Mouse (Mus musculus) erythroblast, adult 5-6 weeks (primary cell): ENCODE measurements around the gene Mllt6. TPM values are rescaled to one million over a fixed set of nuclear protein-coding genes. Genes with fewer than 3 reads are reported as not detected.

ENCODE experiments used
- ATAC-seq: replicated peaks from 2 replicates; pipeline ENCODE4 v1.8.0; 2016; ENCODE audit warnings: moderate number of reproducible peaks, mild to moderate bottlenecking, moderate TSS enrichment, inconsistent platforms; ENCODE audit not compliant: poor library complexity, low FRiP score, severe bottlenecking
- total RNA-seq, 2 experiments: library from RNA; stranded (forward) in 1 of 2; stranded (reverse) in 1 of 2; fragments of 150-400 nt in 1 of 2; fragments of 200-764, 138-1000 nt in 1 of 2; gene quantifications; 2 replicates each; pipeline versions ENCODE4 v1.2.3 to v1.2.4; 2015 to 2017; ENCODE audit warnings: low replicate concordance in 2 of 2

Mllt6 gene
- total RNA-seq, 2 experiments from 2014 or later, result 1.2 to 3.9 TPM

DNA sequence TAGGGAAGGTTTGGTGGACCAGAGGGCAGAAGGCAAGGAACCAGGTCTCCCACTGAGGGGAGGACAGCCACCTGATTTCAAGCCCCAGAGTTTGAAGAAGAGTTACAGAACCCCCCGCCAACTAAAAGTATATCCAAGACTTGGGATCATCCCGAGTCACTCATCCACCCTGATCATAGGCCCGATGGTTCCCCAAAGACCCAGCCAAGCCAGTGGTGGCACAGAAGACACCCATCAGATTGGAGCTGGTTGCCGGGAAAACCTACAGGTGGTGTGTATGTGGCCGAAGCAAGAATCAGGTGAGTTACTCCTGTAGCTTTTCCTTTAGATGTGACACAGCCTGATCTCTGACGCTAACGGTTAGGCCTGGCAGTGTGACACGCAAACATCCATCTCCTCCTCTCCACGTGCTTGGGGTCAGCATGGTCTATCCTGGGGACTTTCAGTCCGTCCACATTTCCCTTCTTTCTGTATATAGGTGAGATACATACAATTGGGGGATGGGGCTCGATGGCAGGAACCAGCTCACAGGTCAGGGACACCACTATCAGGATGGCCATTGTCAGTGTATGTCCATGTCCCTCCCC lies 23.2 kb downstream of the Mllt6 start:
- no peak for ATAC-seq

DNA sequence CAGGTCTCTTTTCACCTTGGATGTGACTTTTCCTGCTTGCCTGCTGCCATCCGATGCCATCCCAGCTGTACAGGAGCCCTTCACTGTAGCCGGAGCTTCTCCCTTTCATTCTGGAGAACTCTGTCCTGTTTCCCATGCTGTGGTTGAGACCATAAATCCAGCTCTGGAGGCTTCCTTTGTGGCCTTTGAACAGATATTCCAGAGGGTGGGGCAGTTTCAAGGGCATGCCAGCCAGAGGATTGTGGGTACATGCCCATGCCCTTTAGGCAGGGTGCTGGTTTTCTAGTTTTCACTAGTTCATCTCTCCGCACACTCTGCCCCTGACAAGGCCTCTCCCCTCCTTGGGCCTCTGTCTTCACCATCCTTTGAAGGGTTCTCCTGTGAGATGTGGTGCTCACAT lies 23.8 kb downstream of the Mllt6 start:
- ATAC-seq, result no peak

DNA sequence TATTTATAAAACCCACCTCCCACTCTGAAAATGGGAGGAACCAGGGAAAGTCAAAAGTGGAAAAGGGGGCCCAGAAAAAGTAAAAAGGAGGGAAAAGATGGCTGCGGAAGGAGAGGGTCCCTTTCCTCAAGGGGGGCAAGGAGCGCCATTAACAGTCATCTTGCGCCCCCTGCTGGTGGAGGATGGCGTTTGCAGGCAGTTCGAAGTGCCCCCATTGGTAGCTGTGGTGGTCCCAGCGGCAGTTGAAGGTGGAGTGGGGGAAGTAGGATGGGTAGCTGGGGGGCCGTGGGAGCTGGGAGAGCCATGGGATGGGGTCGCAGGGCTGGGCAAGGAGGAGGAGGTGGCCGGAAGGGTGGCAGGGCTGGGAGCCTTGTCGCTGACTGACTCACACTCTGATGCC lies 26.6 kb downstream of the Mllt6 start:
- ATAC-seq, result peak; percentile 41; the same call in 1 of the 2 replicates

DNA sequence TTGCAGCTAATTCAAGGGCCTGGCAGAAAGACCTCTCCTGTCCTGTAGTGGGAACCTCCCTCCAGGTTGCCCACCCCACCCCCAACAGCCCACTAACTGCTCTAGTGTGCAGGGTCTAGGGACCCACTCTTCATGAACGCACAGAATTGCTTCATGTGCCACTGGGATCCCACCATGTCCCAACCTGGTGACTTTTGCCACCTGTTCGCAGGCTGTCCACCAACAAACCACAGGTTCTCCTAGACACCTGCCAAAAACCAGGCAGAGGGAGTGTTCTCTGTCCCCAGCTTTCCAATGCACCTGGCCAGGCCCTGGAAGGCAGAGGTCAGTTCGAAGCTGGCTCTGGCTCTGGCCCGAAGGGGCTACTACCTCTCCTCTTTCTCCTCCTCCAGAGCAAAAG lies 31.2 kb downstream of the Mllt6 start:
- ATAC-seq, result no peak

DNA sequence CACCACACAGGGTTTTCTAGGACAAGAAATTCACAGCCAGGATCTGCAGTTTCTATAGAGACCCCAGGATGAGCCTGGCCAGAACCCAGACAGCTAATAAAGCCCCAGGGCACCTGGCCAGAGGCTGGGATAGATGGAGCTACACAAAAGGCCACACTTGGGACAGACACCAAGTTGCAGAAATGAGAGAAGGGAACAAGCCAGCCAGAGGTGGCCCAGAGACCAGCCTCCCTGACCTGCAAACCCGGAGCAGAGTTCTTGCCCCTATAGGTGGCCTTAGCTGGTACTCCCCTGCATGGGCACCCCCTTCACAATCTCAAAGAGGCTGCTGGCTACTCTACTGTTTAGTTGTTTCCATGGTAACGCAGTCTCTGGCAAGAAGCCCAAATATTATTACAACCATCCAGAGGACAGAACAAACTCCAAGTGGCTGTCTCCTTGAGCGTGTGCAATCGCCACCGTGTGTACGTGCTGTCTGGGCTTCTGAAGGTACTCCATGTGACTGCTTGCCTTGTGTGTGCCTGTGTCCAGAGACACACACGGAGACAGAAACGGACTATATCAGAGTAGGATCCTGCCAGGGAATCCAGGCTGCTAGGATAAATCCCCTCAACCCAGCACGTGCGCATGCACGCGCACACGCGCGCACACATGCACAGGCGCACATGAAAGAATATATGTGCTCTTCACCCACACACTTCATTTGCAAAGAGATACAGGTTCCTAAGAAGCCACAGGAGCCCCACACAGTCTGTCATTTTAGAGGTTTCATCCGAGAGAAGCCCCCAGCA lies 31.9 kb downstream of the Mllt6 start:
- ATAC-seq, result no peak

DNA sequence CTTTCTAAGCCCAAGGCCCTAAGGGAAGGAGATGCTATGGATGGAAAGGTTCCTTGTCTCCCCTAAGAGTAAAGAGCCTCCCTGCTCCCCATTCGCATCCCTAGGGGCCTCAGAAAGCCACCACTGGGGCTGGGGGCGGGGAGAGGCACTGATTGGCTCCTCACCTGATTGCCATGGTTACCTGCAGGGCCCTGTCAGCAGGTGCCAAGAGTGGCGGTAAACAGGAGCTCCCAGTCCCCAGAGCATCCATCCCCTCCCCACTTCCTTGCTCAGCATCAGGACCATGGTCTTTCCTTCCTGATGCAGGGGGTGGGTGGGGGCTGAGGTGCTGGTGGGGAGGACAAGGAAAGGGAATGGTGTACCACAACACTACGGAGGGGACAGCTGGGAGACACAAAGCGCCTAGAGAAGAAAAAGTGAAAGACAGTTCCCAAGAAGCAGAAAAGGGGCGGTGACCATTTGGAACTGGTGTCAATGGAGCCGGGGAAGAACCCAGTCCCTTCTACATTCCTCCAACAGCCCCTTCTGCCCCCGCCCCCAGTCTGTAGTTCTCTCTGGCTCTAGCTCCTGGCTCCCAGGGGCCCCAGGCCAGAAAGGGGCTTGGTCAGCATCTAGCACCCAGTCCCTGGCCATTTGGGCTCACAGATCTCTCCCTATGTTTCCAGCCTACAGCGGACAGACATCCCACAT lies 32.6 kb downstream of the Mllt6 start:
- no peak for ATAC-seq

DNA sequence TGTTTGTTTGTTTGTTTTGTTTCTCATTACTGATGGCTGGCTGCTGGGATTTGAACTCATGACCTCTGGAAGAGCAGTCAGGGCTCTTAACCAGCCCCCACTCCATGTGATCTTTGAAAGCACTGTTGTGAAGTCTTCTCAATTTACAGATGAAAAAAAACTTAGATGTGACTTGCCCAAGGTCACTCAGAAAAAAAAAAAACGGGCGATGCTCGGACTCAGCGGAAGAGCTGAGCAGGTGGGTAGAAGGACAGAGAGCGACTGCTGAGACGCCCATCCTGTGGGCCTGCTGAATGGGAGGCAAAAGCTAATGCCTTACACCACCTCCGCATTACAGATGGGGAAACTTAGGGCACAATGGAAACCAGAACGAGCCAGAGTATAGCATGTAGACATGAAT lies 33.5 kb downstream of the Mllt6 start:
- no peak for ATAC-seq

DNA sequence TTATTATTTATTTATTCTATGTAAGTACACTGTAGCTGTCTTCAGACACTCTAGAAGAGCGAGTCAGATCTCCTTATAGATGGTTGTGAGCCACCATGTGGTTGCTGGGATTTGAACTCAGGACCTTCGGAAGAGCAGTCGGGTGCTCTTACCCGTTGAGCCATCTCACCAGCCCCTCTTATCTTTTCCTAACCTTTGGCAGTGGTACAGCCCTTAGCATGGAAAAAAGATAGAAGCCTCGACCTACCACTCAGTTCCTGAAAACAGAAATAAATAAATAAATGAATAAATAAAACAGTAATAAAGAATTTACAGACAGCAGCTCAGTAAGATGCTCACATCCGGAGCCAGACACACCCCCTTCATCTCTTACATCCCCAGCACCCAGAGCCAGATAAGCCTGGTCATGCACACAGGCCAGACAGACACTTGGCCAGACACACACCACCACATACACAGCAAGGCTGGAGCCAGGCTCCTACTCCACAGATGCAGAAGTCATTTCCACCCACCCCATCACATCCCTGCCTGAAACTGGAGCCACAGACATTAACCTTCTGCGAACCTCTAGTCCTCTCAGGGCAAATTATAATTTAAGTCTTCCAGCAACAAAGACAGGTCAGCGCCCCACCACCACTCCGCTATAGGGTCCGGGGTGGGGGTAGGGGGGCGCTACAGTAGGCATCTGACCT lies 34.1 kb downstream of the Mllt6 start:
- no peak for ATAC-seq

DNA sequence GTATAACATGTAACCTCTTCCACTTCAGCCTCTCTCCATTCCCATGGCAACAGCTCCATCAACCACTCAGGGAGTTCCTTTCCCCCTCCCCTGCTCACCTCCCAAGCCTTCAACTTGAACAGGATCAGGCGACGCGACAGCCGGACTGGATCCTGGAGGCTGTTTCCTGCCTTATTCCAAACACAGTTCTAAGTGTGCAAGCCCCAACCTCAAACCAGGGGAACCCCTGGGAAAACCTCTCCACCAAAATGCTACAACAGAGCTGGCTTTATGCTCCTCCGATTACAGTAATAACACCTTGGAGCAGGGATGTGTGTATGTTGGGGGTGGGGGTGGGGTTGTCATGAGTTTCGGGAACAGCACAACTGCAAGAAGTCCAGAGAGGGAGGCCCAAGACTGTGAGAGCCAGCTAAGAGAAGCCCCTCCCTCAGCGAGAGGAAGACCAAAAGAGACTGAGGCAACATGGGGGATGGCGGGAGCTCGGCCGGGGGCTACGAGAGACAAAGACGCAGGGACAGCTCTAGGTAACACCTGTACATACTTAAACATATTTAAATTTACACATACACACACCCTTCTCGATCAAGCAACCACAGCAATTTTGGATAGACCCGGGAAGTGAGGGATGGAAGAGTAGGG lies 34.8 kb downstream of the Mllt6 start:
- ATAC-seq, result no peak

DNA sequence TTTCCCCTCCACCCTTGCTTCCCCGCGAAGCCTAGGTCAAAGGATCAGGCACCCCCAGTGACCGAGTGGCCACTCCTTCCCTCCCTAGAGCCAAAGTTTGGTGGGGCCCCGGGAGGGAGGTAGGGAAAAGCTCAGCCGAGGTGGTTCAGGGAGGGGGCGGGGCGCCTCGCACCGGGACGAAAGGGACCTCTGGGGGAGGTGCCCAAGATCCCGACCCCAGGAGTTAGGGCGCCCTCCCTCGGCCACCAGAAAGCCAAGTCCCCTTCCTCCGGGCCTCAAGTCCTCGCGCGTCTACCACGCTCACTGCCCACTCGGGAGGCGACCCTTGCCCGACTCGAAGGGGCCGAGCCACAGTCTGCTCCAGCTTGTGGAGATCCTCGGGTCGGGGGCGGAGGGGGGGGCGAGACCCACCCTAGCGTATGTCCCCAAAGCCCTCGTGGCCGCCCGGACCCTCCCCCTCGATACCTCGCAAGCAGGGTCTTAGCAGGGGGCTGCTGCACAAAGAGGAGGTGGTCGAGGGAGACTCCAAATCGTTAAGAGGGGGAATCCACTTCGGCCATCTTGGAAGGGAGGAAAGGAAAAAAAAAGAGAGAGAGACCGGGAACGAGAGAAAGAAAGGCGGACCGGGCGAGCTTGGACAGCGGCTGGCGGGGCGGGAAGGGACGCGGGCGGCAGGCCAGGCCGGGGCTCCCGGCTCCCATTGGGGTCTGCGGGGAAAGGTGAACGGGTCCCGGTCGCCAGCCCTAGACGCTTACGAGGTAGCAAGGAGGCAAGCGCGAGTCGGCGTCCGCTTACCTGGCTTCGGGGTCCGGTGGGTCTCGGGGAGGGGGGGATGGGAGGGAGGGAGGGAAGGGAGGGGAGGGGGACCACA lies 35.8 kb downstream of the Mllt6 start:
- ATAC-seq, result no peak

DNA sequence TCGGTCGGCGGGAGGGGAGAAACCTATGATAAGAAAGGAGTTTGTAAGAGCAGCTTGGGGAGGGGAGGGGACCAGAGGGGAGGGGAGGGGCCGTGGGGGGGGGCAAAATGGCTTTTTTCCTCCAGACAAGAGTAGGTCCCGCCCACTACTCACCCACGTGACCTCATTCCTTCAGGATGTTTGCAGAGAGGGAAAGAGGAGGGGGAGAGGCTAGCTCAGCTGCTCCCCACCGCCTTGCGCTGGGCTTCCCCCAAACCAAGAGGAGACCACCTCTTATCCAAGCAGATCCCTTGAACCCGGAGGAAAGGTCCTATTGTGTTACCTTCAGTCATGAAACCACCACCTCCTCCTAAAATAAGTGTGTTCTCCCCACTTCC lies 36.4 kb downstream of the Mllt6 start:
- no peak for ATAC-seq

DNA sequence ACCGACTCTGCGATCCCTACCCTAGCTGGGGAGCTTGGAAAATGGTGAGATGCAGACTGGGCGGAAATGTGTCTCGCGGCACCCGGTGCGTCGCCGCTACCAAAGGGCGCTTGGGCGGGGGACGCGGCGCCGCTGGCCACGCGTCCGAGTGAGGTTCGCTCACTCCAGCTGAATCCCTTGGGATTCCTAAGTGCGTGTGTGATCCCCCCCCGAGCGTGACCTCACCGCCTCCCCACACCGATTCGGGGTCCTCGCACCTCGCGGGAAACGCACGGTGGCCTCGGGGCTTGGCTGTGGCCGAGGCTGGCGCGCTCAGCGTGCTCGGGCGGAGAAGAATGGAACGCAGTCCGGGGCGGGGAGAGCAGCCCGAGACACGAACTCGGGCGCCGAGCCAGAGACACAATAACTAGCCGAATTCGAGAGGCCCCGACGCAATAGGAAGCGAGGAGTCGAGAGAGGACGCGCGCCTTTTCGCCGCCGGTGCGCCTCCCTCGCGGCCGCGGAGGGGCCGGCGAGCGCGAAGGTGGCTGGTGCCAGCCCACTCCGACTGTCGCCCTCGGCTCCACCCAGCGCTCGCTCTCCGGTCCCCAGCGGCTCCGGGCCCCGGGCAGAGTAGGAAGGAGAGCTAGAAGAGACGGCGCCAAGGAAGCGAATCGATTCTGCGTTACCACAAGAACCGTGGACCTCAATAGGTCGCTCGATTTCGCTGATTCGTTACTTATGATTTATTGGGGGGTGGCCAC lies 37.0 kb downstream of the Mllt6 start, which contains the start of gene Pcgf2:
Gene Pcgf2, minus strand, starts transcription at position 495 of the 743 bp plus-strand sequence.
- ATAC-seq, result no peak

DNA sequence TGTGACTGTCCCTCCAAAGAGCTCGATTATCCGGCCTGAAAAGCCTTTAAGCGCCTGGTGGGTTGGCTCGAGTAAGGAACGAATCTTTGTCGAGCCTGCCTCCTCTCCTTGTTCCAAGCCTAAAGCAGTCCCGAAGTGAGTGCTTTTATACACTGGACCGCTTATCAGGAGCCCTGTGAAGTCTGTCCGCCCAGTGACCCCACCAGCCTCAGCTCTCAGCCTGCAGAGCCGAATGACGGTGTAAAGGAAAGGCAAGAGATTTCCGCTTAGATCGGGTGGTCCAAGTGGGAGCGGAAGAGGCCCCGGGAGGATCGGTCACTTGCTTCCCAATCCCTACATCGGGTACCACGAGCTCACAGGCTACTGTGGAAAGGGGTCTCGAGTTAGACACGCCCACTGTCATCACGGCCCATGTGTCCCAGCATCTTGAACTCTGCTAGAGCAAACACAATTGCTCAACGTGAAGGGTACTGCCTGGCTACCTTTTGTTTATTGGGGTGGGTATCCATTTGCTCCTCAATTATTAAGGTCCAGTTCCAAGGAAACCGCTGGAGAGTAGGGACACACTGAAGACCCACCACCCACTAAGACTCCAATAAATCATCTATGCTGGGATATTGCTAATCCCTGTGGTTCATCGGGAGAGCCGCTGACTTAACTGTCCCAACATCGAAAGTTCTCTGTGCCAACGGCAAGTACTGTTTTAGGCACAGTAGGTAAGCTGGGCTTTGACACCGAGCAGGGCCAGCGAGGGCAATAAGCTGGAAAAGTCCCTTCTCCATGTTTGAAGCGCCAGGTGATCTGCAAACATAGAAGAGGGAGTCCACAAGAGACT lies 37.7 kb downstream of the Mllt6 start:
- ATAC-seq, result no peak

DNA sequence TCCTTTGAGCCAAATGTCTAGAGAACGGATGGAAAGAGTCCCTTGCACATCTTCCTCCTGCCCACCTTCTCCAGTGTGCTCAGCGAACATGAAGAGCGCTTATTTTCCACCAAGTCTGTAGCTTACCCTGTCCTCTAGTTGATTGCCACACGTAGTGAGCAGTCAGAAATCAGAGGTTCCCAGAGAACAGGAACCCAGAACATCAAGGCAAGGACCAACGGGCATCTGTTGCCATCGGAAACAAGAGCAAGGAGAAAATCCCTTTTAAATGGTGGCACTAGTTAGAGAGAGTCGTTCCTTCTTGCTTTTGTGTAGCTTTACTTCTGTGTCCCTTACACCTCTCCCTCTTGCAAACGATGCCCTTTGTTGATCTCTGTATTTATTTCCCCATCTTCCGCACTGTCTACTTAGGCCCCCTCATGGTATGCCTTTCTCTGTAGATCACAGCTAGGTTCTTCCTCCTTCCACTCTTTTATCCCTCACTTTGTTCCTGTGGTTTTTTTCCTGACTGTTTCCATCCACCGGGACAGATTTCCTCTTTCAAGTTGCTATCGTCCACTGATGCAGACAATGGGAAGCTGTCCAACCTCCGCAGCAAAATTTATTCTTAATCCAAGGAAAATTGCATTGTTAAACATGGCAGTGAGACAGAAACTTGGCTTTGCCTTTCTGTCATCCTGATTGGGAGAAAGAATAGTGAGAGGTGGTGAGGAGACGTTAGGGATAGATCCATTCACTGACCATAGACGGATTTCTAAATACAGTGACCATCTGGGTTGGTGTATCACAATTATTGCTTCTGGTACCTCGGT lies 38.6 kb downstream of the Mllt6 start:
- no peak for ATAC-seq

DNA sequence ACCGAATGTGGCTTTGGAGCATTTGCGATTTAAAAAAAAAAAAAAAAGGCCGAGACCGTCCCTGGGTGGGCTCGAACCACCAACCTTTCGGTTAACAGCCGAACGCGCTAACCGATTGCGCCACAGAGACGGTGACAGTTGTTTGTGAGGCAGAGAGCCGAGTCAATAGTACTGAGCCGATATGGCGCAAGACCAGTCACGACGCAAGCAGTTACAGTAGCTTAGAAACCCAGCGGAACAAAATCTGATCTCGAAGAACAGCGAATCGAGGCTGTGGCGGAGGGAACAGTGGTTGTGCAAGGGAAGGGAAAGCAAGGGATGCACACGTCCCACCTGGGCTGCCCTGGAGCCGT lies 39.2 kb downstream of the Mllt6 start:
- ATAC-seq, result peak; percentile 12; the same call in 1 of the 2 replicates

DNA sequence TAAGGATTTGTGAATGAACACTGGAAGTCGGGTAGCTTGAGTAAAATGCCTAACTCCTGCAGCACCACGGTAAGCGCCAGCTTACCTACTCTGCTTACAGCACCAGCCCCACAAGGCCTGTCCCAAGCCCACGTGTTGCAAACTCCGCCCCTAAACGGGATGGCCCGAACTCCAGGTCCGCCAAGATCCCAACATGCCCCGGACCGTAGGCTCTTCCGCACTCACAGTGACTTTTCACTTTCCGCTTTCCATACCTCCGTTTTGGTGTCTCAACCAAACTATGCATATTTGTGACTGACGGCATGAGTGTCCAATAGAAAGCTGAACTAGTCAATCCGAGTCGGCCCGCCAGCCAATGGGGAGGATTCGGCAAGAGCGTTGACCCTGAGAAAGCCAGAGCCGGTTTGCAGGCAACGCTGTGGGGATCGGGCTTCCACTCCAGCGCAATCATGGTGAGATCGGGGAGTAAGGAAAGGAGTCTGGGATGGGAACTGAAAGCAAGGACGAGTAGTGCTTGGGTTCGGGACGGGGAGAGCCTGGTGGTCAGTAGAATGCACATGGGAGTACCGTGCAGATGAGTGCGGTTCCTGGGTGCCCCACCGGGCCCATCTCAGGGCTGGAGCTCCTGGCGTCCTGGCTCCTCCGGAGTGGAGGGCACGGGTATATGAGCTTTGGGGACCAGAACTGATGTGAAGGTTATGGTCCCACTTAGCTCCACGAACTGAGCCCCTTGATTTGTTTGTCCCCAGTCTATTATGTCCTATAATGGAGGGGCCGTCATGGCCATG lies 40.0 kb downstream of the Mllt6 start, which contains the start of gene Psmb3:
Gene Psmb3, plus strand, starts transcription at position 361 of the 788 bp plus-strand sequence.
- ATAC-seq, result peak; percentile 93
